Mouse (Mus musculus): ENCODE data around the gene Lingo3. TPM values are rescaled to one million over a fixed set of nuclear protein-coding genes. Genes with fewer than 3 reads are reported as not detected.
"Not testable (repeated sequence)": the region's sequence is repeated elsewhere in the genome, so short reads cannot be mapped to it uniquely, and the experiment has no call there.

The Lingo3 gene
- polyA plus RNA-seq, 1 experiment from 2014 or later, result 0.10 TPM

GRCm38 (mm10) chr10:80823847-80824643 lies 19.8 kb downstream of the Lingo3 start:
- no peak for TF ChIP-seq CTCF (IDR thresholded peaks at IDR 0.05)
- no peaks in the 10 kb centered on the region for H3K27me3 ChIP-seq
- ChIA-PET CTCF (no interaction called here), POLR2A (no interaction called here)
- in situ Hi-C loops (cut with MboI; ENCODE audit: low pct_unique_long_range_greater_than_20kb), result loop anchor here (5.0 kb wide), 3 partner anchors 53 to 173 kb away; no protein-coding TSS in a partner anchor
- DNase-seq (ENCODE audit: low read depth, low spot score) (no peak), ATAC-seq (no peak)

- ATAC-seq, result no peak
- in situ Hi-C loops (cut with MboI; ENCODE audit: low pct_unique_long_range_greater_than_20kb), result loop anchor here (5.0 kb wide), 3 partner anchors 54 to 174 kb away; no protein-coding TSS in a partner anchor
- H3K27me3 ChIP-seq, result no peaks in the 10 kb centered on the region
- ChIA-PET CTCF (no interaction called here), POLR2A (no interaction called here)
- TF ChIP-seq CTCF (IDR thresholded peaks at IDR 0.05), result no peak
- no peak for DNase-seq (ENCODE audit: low read depth, low spot score)
Measured at GRCm38 (mm10) chr10:80823316-80823715, 20.5 kb downstream of the Lingo3 start.

GRCm38 (mm10) chr10:80822528-80822927 lies 21.3 kb downstream of the Lingo3 start:
- no peaks in the 10 kb centered on the region for H3K27me3 ChIP-seq
- ATAC-seq, result no peak
- CTCF ChIA-PET, result no interaction called here
- DNase-seq (ENCODE audit: low read depth, low spot score), result no peak
- in situ Hi-C loops (cut with MboI; ENCODE audit: low pct_unique_long_range_greater_than_20kb), result loop anchor here (5.0 kb wide), 3 partner anchors 55 to 175 kb away; no protein-coding TSS in a partner anchor
- POLR2A ChIA-PET, result no interaction called here
- TF ChIP-seq CTCF (IDR thresholded peaks at IDR 0.05), result no peak

- no peak for ATAC-seq
- POLR2A ChIA-PET, result no interaction called here
- H3K27me3 ChIP-seq, result no peaks in the 10 kb centered on the region
- in situ Hi-C loops (cut with MboI; ENCODE audit: low pct_unique_long_range_greater_than_20kb), result loop anchor here (5.0 kb wide), 3 partner anchors 55 to 175 kb away; no protein-coding TSS in a partner anchor
- no peak for DNase-seq (ENCODE audit: low read depth, low spot score)
- no peak for TF ChIP-seq CTCF (IDR thresholded peaks at IDR 0.05)
- CTCF ChIA-PET, result no interaction called here
Measured at GRCm38 (mm10) chr10:80821991-80822390, 21.8 kb downstream of the Lingo3 start.

GRCm38 (mm10) chr10:80819406-80819805 lies 24.4 kb downstream of the Lingo3 start:
- no peak for ATAC-seq
- CTCF ChIA-PET, result interaction anchor here (0.9 to 1.6 kb wide), 5 partner anchors 10 to 222 kb away, joined by 3 to 7 read pairs (median 3); no protein-coding TSS in a partner anchor
- TF ChIP-seq CTCF (IDR thresholded peaks at IDR 0.05), result no peak
- no peak for DNase-seq (ENCODE audit: low read depth, low spot score)
- POLR2A ChIA-PET, result no interaction called here
- in situ Hi-C loops (cut with MboI; ENCODE audit: low pct_unique_long_range_greater_than_20kb), result no loop called here
- no peaks in the 10 kb centered on the region for H3K27me3 ChIP-seq

GRCm38 (mm10) chr10:80818599-80819281 lies 25.1 kb downstream of the Lingo3 start:
- CTCF ChIA-PET, result interaction anchor here (0.9 to 2.5 kb wide), 6 partner anchors 10 to 222 kb away, joined by 3 to 8 read pairs (median 3); partner anchors contain the start of gene Amh
- in situ Hi-C loops (cut with MboI; ENCODE audit: low pct_unique_long_range_greater_than_20kb), result no loop called here
- DNase-seq (ENCODE audit: low read depth, low spot score), result no peak
- TF ChIP-seq CTCF (IDR thresholded peaks at IDR 0.05), result no peak
- no peak for ATAC-seq
- POLR2A ChIA-PET, result interaction anchor here (1.4 kb wide), 1 partner anchor 71 kb away, joined by 3 read pairs; no protein-coding TSS in a partner anchor
- H3K27me3 ChIP-seq, result no peaks in the 10 kb centered on the region

- in situ Hi-C loops (cut with MboI; ENCODE audit: low pct_unique_long_range_greater_than_20kb); H3K27me3 ChIP-seq; ATAC-seq; DNase-seq (ENCODE audit: low read depth, low spot score): not testable (repeated sequence)
- POLR2A ChIA-PET, result interaction anchor here (0.8 to 1.4 kb wide), 2 partner anchors 9 to 70 kb away, joined by 3 to 5 read pairs; no protein-coding TSS in a partner anchor
- CTCF ChIA-PET, result interaction anchor here (1.6 to 2.5 kb wide), 2 partner anchors 13 to 70 kb away, joined by 7 to 8 read pairs; partner anchors contain the start of gene Amh
Measured at GRCm38 (mm10) chr10:80817955-80818354, 25.9 kb downstream of the Lingo3 start.

- peaks cover 1% of the 10 kb centered on the region for H3K27me3 ChIP-seq
- DNase-seq (ENCODE audit: low read depth, low spot score) (no peak), ATAC-seq (no peak)
- ChIA-PET CTCF (interaction anchor here (1.0 to 2.5 kb wide), 3 partner anchors 12 to 64 kb away, joined by 3 to 8 read pairs (median 3); partner anchors contain the start of gene Amh), POLR2A (interaction anchor here (0.8 kb wide), 1 partner anchor 10 kb away, joined by 5 read pairs; no protein-coding TSS in a partner anchor)
- in situ Hi-C loops (cut with MboI; ENCODE audit: low pct_unique_long_range_greater_than_20kb), result no loop called here
- TF ChIP-seq CTCF (IDR thresholded peaks at IDR 0.05), result no peak
Measured at GRCm38 (mm10) chr10:80817164-80817563, 26.7 kb downstream of the Lingo3 start.

GRCm38 (mm10) chr10:80816303-80816702 lies 27.5 kb downstream of the Lingo3 start:
- POLR2A ChIA-PET; DNase-seq (ENCODE audit: low read depth, low spot score); H3K27me3 ChIP-seq; ATAC-seq; in situ Hi-C loops (cut with MboI; ENCODE audit: low pct_unique_long_range_greater_than_20kb): not testable (repeated sequence)
- CTCF ChIA-PET, result interaction anchor here (1.0 to 2.5 kb wide), 3 partner anchors 11 to 65 kb away, joined by 3 to 8 read pairs (median 3); partner anchors contain the start of gene Amh

GRCm38 (mm10) chr10:80814800-80815199 lies 29.0 kb downstream of the Lingo3 start:
- ATAC-seq (no peak), DNase-seq (ENCODE audit: low read depth, low spot score) (no peak)
- ChIA-PET POLR2A (no interaction called here), CTCF (interaction anchor here (0.9 to 2.1 kb wide), 5 partner anchors 16 to 71 kb away, joined by 3 to 8 read pairs (median 3); no protein-coding TSS in a partner anchor)
- in situ Hi-C loops (cut with MboI; ENCODE audit: low pct_unique_long_range_greater_than_20kb), result no loop called here
- H3K27me3 ChIP-seq, result peaks cover 3% of the 10 kb centered on the region
- TF ChIP-seq CTCF (IDR thresholded peaks at IDR 0.05), result no peak
